Mouse (Mus musculus) cerebellum, postnatal 36 days (tissue): Measurements from ENCODE around the gene Ppp1r1a.

ENCODE experiments used
- DNase-seq, 2 experiments: peaks; one replicate each; pipeline ENCODE4 v3.0.0; 2021 to 2022; ENCODE audit warnings: mixed read lengths in 2 of 2

Ppp1r1a gene

DNA sequence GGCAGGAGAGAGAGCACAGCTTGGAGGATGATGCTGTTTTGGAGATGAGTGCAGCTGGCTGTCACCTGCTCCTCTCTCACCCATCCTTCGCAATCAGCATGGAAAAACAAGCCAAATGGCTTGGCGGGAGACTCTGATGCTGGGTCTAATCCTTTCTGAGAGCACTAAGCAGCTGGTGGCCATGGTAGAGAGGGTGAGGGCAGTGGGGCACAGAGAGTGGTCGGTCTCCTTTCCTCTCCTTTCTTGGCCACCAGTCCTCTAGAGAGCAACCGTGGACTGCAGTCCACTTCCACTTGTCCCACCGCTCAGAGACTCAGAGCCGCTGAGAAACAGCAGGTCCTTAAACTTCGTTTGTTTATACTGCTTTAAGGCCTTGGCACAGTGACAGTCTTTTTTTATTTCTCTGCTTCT is 24.2 kb downstream of the Ppp1r1a start:
- peak; percentile 20 to 28 for DNase-seq

DNA sequence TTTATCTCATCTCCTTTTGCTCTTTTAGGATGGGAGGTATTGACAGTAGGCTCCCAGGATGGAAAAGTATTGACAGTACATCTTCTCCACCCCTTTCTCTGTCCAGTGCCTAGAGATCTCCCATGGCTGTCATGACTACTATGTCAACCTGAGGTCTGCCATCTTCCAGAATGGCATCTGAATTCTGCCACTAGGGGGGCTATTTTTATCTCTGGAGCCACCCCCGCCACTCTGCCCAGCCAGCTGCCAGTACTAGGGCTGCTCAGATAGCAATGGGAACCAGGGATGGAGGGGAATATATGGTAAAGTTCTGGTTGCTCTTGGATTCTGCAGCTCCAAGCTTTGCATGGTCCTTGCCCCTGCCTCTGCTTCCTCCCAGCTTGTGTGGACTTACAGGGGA is 26.2 kb downstream of the Ppp1r1a start:
- no peak for DNase-seq

DNA sequence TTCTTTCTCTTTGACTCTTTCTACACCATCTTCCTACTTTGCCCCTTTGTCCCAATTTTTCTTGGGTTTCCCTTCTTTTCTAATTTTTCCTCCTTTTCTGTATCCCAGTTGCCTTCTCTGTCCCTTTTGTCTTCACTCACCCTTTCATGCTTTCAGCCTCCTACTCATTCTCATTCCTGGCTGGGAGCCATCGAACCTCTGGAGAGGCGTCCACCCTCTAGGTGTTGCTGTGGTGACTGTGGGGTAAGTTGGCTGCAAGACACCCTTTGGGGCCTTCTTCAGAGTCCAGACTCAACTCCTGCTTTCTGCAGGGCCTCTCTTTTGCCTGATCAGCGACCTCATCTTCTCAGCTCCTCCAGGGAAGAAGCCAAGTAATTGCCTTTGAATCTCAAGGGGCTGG is 28.5 kb downstream of the Ppp1r1a start:
- no peak for DNase-seq

DNA sequence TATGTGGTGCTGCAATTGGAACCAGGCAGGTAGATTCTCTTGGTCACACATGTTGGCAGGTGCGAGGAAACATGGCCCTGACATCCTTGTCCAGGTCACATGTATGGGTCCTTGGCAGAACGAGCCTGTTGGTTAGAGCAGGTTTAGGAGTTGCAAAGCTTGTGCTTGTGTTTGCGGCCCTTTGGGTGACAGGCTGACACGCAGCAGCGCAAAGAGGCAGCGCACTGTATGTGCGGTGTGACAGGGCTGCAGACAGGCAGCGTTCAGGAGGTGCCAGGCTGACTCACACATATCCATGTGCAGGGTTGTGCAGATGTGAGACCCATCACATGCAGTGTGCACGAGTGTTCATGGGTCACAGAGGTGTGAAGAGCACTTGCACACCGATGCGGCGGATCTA is 34.1 kb downstream of the Ppp1r1a start:
- DNase-seq = peak in 1 of 2 experiments; percentile 39

DNA sequence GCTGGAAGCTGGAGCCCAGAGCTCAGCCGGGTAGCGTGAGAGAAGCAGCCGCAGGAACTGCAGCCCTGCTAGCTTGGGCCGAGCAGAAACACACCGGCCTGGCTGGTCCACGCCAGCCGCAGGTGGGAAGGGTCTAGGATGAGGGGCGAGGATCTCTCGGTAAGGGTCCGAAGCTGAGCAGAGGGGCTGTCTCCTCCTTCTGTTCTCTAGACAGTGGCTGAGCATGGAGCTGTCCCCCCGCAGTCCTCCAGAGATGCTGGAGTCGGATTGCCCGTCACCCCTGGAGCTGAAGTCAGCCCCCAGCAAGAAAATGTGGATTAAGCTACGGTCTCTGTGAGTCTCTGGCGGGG is 34.6 kb downstream of the Ppp1r1a start:
- no peak for DNase-seq

DNA sequence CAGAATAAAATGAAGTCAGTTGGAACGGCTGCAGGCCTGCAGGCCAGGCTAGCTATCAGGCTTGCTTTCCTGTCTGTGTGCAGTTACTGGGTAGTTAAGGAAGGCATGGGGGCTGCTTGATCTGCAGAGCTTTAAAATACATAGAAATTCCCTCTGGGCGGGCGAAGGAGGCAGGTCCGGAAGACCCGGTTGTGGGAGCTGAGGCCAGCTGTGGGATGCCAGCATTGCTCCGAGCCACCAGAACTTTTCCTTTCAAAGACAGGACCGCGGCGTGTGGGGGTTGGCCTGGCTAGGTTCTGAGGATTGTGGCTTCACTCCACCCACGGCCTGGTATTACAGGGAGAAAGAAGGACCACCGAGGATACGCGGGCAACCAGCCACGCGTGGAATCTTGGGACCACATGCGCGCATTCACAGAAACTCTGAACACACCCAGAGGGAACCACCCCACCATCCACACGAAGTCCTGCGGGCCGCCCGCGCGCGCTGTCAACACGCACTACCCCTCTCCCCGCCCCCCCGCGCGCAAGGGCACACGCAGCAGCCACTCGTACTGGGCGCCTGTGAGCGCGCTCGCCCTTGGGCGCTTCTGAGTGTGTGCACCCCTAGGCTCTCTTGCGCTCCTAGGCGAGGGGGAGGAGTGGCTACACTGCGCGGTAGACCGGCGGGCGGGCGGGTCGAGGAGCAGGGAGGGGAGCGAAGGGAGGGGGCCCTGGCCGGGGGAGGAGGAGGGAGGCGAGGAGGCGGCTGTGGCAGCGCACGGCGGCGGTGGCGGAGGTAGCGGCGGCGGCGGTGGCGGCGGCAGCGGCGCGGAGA is 35.2 kb downstream of the Ppp1r1a start, which contains the start of gene Pde1b:
TSS of gene Pde1b (plus strand) at position 600 of the 816 bp plus-strand sequence.
- DNase-seq = peak; percentile 48 to 66

DNA sequence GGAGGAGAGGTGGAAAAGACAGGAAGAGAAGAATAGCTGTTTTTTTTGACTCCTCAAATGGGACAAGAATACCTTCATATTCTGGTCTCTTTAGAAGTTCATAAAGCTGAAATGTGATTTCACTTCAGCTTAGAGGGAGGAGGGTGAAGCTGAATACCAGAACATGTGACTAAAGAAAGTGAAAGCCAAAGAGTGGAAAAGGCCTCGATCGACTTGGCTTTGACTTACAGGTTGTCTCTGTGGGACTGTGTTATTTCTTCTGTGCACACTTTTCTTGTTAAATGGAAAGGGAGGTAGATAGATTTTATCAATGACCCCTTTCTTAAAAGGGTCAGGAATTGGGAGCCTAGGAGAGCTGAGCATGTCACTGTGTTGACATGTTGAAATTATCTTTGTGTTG is 36.6 kb downstream of the Ppp1r1a start:
- DNase-seq = no peak

DNA sequence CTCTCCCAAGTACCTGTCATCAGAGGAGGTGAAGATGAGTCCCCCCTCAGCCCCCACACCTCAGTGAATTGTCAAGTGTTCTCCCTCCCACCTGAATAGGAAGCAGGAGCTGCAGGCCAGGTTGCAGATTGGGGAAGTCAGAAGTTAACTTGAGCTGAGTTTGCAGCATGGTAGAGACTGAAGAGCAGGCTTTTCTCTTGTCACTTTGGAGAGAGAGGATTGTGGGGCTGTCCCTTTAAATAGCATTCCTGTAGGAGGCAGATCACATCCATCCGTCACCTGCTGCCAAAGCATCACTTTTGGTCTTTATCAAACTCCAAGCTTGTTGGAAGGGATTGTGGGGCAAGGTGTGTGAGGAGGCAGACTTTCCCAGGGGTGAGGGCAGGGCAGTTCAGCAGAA is 37.1 kb downstream of the Ppp1r1a start:
- no peak for DNase-seq

DNA sequence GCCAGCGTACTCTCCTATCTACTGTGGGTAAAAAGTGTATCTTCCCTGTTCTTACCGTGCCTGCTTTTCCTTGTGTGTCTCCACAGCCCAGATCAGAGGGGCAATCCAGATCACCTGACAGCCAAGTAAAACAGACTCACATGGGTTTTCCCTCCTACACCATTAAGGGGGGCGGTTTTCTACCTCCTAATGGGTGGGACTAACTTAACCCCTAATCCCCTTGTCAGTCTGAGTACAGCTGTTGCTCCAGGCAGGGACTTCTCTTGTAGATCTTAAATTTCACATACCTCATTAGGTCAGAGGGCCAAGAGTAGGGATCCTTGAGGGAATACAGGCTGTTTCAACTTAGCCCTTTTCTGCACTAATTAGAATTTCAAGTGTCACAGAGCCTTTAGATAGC is 39.6 kb downstream of the Ppp1r1a start:
- DNase-seq = no peak

DNA sequence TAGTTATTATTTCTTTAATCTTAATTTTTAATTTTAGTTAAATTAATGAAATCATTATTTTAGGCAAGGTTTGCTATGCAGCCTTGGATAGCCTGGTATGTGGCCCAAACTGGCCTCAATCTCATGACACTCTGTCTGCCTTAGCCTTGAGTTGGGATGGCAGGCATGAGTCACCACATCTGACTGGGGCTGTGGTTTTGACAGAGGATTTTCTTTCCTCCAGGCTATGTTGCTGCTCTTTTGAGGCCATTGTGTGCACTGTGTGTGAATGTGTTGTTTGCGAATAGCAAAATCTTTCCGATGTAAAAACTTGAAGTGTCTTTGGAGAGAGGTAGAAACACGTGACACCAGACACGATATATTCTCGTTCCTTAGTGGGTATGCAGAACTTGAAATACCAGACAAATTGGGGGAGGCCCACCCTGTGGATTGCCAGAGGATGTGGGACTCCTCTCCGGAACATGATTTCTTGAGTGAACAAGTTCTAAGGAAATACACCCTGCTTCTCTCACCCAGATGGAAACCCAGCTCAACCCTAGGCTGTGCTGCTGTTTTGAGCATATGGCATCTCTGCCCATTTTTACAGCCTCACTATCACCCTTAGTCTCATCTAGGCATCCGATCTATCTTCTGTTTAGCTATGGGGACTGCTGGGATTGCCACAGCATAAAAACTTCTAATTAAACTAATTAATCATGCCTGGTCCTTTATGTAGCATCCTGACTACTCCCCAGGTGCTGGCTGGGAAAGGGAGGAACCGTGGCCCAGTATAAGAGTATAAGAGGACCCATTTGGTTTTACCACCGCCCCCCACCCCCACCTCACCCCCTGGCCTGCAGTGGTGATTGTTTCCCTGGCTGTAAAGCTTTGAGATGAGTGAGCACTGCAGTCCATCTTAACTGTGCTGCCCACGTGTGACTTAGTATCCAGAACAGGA is 41.3 kb downstream of the Ppp1r1a start:
- no peak for DNase-seq

DNA sequence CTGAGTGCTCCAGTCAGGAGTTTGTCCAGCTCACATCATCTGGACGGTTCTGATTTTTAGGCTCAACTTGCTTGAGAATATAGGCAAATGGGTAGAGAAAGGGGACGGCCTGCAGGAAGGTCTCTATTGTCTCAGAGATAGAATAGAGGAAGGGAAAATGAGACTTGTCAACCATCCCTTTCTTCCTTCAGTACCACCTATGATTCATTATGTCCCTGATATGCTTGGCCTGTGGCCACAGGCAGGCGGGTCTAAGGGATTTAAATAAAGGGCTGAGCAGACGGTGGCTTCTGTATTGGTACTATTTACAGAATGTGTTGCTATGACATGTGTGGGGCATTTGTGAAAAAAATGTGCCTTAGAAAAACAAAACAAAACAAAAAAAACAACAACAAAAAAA is 49.5 kb downstream of the Ppp1r1a start:
- DNase-seq = no peak

DNA sequence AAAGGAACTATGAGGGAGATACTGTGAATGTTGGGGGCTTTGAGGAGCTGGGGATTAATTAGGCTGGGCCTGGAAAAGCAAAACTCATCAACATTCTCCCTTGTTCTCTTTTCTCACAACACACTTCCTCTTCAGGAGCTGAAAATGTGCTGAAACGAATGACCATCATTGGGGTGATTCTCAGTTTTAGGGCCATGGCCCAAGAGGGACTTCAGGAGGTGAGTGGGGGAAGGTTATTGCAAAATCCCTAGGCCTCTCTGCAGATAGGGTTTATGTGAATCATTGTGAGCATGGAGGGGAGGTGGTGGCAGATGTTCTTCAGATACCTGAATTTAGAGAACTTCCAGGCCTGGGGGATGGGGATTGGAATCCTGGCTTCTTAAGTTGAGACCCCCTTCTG is 51.1 kb downstream of the Ppp1r1a start:
- no peak for DNase-seq

DNA sequence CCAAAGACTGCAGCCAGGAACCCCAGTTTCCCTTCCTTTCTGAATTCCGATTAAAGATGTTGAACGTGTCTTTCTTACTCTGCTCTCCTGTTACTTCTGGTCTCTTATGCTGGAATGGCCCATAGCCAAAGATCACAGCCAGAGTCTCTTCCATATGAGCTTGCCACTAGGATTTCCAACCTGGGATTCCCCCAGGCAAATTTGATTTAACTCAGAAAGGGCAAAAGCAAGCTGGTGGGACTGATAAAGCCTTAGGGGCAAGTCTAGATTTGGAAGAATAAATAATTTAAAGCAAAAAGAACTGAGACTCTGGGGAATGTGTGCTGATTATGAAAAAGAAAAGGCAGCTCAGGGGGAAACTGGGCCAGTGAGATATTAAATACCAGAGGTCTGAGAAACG is 52.7 kb downstream of the Ppp1r1a start:
- no peak for DNase-seq

DNA sequence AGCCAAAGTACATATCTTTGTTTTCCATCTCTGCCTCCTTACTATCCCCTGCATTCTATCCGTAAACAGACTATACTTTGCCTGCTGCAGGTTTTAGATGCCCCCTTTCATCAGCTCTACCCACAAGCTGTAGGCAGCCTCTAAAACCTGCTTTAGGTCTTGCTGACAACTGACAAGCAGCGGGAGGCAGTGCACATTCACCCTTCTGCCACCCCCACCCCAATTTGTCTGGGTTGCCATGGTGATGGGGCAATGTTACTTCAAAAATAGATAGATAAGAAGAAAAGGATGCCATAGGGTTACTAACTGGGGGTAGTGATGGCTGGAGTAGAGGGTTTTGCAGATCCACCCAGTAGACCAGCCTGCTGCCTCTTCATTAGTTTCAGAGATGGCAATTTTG is 53.3 kb downstream of the Ppp1r1a start:
- DNase-seq = no peak

DNA sequence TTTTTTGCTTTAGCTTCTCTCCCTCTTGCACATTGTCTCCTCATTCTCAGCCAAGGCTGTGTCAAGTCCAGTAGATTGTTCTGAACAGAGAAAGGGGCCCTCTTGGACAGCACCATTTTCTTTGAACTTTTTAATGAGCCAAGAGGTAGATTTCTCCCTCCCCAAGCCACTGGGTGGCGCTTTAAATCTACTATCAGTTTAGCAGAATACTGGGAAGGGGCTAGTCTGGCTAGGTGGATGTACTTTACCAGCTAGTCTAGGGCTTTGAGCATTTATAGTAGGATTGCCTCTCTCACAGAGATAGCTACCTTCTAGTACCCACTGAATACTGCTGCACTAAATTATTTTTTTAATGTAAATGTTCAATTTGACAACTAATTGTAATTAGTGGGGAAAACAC is 55.3 kb downstream of the Ppp1r1a start:
- DNase-seq = no peak
